Mouse (Mus musculus) testis, adult 2 months (tissue): Measurements from ENCODE around the gene Sycp2l. TPM values are rescaled to one million over a fixed set of nuclear protein-coding genes. Genes with fewer than 3 reads are reported as not detected.

ENCODE experiments used
- H3K27ac ChIP-seq: fragments of 200-500 bp; 2 replicates; pipeline ENCODE4 v1.5.1; 2012; ENCODE audit warnings: low read depth, low read length; ENCODE audit not compliant: control insufficient read depth, insufficient read depth
- H3K27me3 ChIP-seq: fragments of 200-500 bp; 2 replicates; pipeline ENCODE4 v1.6.1; 2012; ENCODE audit warnings: mild to moderate bottlenecking, low read length, moderate library complexity; ENCODE audit not compliant: control insufficient read depth, insufficient read depth
- H3K36me3 ChIP-seq: fragments of 200-500 bp; 2 replicates; pipeline ENCODE4 v1.6.1; 2012; ENCODE audit warnings: mild to moderate bottlenecking, low read length; ENCODE audit not compliant: control insufficient read depth, insufficient read depth
- H3K4me1 ChIP-seq: fragments of 200-500 bp; 2 replicates; pipeline ENCODE4 v1.6.1; 2012; ENCODE audit warnings: low read length; ENCODE audit not compliant: control insufficient read depth, insufficient read depth
- H3K4me3 ChIP-seq: fragments of 200-500 bp; 2 replicates; pipeline ENCODE4 v1.5.1; 2012; ENCODE audit warnings: low read depth, mild to moderate bottlenecking, low read length, moderate library complexity, mixed read lengths; ENCODE audit not compliant: control insufficient read depth
- CTCF ChIP-seq: fragments of 200-500 bp; IDR thresholded peaks from 2 replicates; pipeline ENCODE4 v1.5.1; 2012; ENCODE audit warnings: low read depth, mild to moderate bottlenecking, inconsistent platforms, low read length, moderate library complexity; ENCODE audit not compliant: control insufficient read depth, insufficient read depth, insufficient replicate concordance
- POLR2A ChIP-seq: fragments of 200-500 bp; IDR thresholded peaks from 2 replicates; pipeline ENCODE4 v1.6.1; 2012; ENCODE audit warnings: low read depth, mild to moderate bottlenecking, inconsistent platforms, low read length, moderate library complexity; ENCODE audit not compliant: control insufficient read depth
- polyA plus RNA-seq: library from polyadenylated mRNA; depleted of rRNA; stranded (reverse); fragments of >200 nt; gene quantifications from 2 replicates; pipeline ENCODE4 v1.2.3, GENCODE M21; 2012; rRNA removed

Sycp2l gene
- 0.11 and 0.23 TPM in 2 replicates for polyA plus RNA-seq

DNA sequence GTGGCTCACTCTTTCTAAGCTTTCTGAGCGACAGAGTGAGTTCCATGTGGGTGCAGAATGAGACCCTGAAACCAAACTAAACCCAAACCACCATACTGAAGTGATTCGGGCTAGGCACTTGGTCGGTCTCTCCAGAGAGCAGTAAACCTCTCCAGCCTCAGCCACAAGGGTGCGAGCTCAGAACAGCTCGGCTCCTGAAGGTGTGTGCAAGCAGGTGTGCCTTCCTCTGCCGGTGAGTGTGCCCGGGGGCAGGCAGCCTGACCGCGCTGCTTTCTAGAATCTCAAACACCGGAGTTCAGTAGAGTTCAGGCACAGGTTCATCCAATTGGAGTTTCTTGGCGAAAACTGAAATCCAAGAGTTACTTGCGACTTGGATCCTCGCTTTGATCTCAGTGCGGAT, at the start of gene Sycp2l:
Gene Sycp2l (plus strand): TSS at position 368 of the 400 bp plus-strand sequence.
- Histone ChIP-seq H3K4me3 (peak within 1 kb of the TSS; percentile 36), H3K4me1 (peaks cover 6% of the 10 kb centered on the region), H3K27me3 (0 out of 2 replicates have a peak, but pooled peaks cover 3% of the 10 kb centered on the region), H3K27ac (no peak within 1 kb of the TSS), H3K36me3 (no peaks in the 10 kb centered on the region)
- TF ChIP-seq CTCF (no peak), POLR2A (no peak)

GRCm38 (mm10) chr13:41067618-41068017, 46.5 kb upstream of the Sycp2l start:
- Histone ChIP-seq H3K27ac (no peak overlapping the region), H3K4me1 (no peaks in the 10 kb centered on the region; the same call in 1 of the 2 replicates), H3K27me3 (no peaks in the 10 kb centered on the region), H3K4me3 (no peak overlapping the region), H3K36me3 (no peaks in the 10 kb centered on the region)
- no peak for TF ChIP-seq POLR2A
- TF ChIP-seq CTCF, result no peak

- Histone ChIP-seq H3K36me3 (no peaks in the 10 kb centered on the region), H3K4me1 (no peaks in the 10 kb centered on the region), H3K27me3 (no peaks in the 10 kb centered on the region), H3K27ac (no peak overlapping the region), H3K4me3 (no peak overlapping the region)
- no peak for TF ChIP-seq CTCF
- no peak for TF ChIP-seq POLR2A
Observed at GRCm38 (mm10) chr13:41071617-41072016, 42.5 kb upstream of the Sycp2l start.

DNA sequence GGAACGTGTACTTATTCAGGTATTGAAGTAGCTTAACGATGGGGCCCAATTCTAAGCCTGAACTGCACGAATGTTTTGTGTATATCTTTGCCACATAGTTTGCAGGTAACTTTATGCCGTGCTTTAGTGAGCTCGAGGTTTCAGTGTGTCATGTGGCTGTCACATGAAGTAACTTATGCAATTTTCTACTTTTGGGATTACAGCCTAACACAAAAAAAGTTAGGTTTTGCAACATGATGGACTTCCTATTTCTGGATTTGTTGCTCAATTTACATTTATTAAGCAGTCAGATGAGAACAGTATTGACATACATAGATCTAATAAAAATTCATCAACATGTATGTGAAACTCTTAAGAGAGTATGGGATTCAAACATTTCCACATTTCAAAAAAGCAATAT, 40.3 kb upstream of the Sycp2l start:
- H3K4me1 ChIP-seq, result no peaks in the 10 kb centered on the region; the same call in 1 of the 2 replicates
- H3K27me3 ChIP-seq, result no peaks in the 10 kb centered on the region
- TF ChIP-seq CTCF (no peak), POLR2A (no peak)
- no peaks in the 10 kb centered on the region for H3K36me3 ChIP-seq
- H3K27ac ChIP-seq, result no peak overlapping the region
- no peak overlapping the region for H3K4me3 ChIP-seq

GRCm38 (mm10) chr13:41077921-41078320, 36.2 kb upstream of the Sycp2l start:
- no peaks in the 10 kb centered on the region for H3K36me3 ChIP-seq
- TF ChIP-seq CTCF (no peak), POLR2A (no peak)
- H3K27me3 ChIP-seq, result no peaks in the 10 kb centered on the region

GRCm38 (mm10) chr13:41078690-41079420, 35.3 kb upstream of the Sycp2l start:
- Histone ChIP-seq H3K4me1 (no peaks in the 10 kb centered on the region; the same call in none of the 2 replicates), H3K27me3 (no peaks in the 10 kb centered on the region), H3K36me3 (no peaks in the 10 kb centered on the region), H3K4me3 (peak overlapping the region; percentile 89), H3K27ac (no peak overlapping the region)
- no peak for TF ChIP-seq CTCF
- TF ChIP-seq POLR2A, result no peak

More at GRCm38 (mm10) chr13:41077921-41078320, 36.2 kb upstream of the Sycp2l start:
- Histone ChIP-seq H3K4me3 (peak overlapping the region; percentile 89), H3K27ac (no peak overlapping the region), H3K4me1 (no peaks in the 10 kb centered on the region; the same call in none of the 2 replicates)

- no peak for TF ChIP-seq CTCF
- TF ChIP-seq POLR2A, result peak; percentile 84
- Histone ChIP-seq H3K27me3 (no peaks in the 10 kb centered on the region), H3K4me1 (no peaks in the 10 kb centered on the region; the same call in none of the 2 replicates), H3K4me3 (peak within 1 kb of the TSS; percentile 89), H3K36me3 (no peaks in the 10 kb centered on the region), H3K27ac (0 out of 2 replicates have a peak within 1 kb of the TSS, but pooled peaks have one; percentile 27)
Observed at GRCm38 (mm10) chr13:41079421-41079780, 34.7 kb upstream of the Sycp2l start, which contains the start of gene Mak. Gene Mak, minus strand, starts transcription at chr13:41079706.

- no peaks in the 10 kb centered on the region; the same call in none of the 2 replicates for H3K4me1 ChIP-seq
- TF ChIP-seq CTCF (no peak), POLR2A (no peak)
- H3K36me3 ChIP-seq, result no peaks in the 10 kb centered on the region
- no peaks in the 10 kb centered on the region for H3K27me3 ChIP-seq
- H3K27ac ChIP-seq, result no peak overlapping the region
- H3K4me3 ChIP-seq, result no peak overlapping the region
Observed at GRCm38 (mm10) chr13:41079859-41080258, 34.2 kb upstream of the Sycp2l start.
